Mouse (Mus musculus): Measurements from ENCODE around the gene Ypel3.
"Not testable (repeated sequence)": the region's sequence is repeated elsewhere in the genome, so short reads cannot be mapped to it uniquely, and the experiment has no call there.

Ypel3 gene

GRCm38 (mm10) chr7:126776598-126777057 lies at the start of gene Ypel3:
Gene Ypel3, plus strand, starts transcription at chr7:126776955.
- peak; percentile 90 for DNase-seq (ENCODE audit: low read depth, low spot score)

DNA sequence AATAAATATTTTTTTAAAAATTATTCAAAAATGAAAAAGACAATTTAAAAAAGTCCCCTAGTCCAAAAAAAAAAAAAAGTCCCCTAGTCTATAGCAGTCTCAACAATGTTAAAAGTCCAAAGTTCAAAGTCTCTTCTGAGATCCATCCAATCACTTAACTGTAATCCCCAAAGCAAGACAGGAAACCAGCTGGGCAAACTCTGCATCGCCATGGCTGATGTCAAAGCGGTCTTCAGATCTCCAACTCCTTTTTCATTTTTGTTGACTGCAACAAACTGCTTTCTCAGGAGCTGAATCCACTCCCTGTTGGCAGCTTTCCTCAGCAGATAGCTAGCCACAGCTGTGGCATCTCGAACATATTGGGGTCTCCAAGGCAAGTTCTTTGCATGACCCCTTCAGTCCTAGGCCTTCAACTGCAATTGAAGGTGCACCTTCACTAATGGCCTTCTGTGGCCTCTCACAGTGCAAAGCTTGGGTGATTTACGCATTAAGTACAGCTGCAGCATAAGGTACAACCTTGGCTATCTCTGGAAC lies 46.4 kb upstream of the Ypel3 start:
- DNase-seq (ENCODE audit: low read depth, low spot score), result not testable (repeated sequence)

GRCm38 (mm10) chr7:126736122-126736521 lies 40.6 kb upstream of the Ypel3 start:
- DNase-seq (ENCODE audit: low read depth, low spot score), result no peak

DNA sequence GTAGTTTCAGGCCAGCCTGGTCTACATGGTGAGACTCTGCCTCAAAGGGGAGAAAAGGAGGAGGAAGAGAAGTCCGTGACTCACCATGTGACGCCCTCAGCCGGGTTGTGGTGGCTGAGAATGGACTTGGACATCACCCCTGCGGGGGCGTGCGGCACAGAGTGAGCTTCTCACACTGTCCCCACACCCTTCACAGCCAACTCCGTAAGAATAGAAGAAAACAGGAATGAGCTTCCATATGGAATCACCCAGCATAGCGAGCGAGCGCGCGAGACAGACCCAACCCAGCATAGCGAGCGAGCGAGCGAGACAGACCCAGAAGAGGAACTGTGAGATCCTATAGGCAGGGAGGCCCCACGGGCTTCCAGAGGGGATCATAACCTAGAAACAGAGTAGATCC lies 37.2 kb upstream of the Ypel3 start:
- no peak for DNase-seq (ENCODE audit: low read depth, low spot score)

DNA sequence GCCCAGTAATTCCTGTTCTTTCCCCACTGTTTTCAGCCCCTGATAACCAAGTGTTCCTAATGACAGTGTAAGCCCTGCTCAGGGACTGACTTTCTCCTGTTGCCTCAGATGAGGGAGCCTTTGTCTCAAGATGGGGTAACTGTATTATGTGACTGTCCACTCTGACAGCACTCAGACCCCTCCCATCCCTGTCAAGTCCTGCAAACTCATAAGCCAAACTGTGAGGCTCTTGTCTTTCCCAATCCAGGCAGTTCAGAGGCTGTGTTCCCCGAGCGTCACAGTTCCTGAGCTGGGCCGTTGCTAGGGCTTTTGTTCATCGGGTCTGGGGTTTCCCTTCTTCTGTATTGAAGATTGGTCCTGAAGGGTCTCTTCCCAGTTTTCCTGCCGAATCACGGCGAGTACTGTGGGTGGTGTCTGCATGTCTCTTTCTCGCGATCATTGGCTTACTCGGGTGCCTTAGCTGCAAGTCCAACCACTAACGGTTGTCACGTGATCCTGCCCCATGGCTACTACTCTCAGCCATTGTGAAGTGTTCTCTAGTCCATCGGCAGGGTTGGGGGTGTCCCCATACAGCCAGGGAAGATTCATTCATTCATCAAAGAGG lies 36.5 kb upstream of the Ypel3 start:
- DNase-seq (ENCODE audit: low read depth, low spot score), result no peak

GRCm38 (mm10) chr7:126740977-126741376 lies 35.8 kb upstream of the Ypel3 start:
- DNase-seq (ENCODE audit: low read depth, low spot score), result no peak

DNA sequence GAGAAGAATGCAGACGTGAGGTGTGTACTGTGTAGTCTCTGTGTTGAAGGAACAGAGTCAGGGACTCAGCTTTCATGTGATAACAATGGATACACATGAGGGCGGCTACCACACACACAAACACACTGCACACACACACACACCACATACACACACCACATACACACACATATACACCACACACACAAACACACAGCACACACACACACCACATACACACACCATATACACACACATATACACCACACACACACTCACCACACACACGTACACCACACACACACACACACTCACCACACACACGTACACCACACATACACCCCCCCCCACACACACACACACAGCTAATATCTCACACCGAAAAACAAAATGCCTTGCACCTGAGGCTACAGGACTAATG lies 35.3 kb upstream of the Ypel3 start:
- DNase-seq (ENCODE audit: low read depth, low spot score), result no peak

- no peak for DNase-seq (ENCODE audit: low read depth, low spot score)
These were observed 34.7 kb upstream of the Ypel3 start for GRCm38 (mm10) chr7:126741964-126742482.

GRCm38 (mm10) chr7:126746066-126746465 lies 30.7 kb upstream of the Ypel3 start:
- DNase-seq (ENCODE audit: low read depth, low spot score), result no peak

DNA sequence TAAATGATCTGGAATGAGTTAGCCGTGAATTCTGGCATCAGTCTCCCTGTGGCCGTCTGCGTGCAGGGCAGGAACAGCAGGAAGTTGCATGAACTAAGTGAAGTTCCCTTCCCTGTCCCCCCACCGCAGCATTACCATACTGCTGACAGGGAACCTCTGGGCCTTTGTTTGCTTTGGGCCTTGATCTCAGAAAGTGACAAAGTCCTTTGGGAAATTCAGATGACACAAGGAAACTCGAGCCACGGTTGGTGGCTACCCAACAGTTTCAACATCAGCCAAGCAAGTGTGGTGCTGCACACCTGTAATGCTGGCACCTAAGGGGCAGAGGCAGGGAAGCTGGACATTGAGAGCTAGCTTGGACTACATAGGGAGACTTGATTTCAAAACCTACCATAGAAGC lies 30.0 kb upstream of the Ypel3 start:
- no peak for DNase-seq (ENCODE audit: low read depth, low spot score)

- no peak for DNase-seq (ENCODE audit: low read depth, low spot score)
These were observed 27.9 kb upstream of the Ypel3 start for GRCm38 (mm10) chr7:126748824-126749223.

- no peak for DNase-seq (ENCODE audit: low read depth, low spot score)
These were observed 27.0 kb upstream of the Ypel3 start for GRCm38 (mm10) chr7:126749582-126750343.

DNA sequence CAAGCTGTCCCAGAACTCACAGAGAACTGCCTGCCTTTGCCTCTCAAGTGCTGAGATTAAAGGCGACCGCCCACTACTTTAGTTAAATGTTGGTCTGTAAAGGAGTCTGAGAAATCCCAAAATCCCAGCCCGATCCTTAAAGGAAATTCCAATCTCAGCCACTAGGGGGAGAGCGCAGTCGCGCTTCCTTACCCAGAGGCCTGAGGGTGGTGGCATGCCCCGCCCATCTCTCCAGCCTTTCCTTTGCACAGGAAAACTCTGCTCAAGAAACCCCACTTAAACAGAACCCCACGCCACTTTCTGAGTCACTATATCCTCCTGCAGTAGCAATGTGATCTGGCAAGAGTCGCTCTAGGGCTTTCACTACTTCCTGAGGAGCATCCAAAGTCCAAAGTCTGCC lies 21.9 kb upstream of the Ypel3 start:
- peak; percentile 89 for DNase-seq (ENCODE audit: low read depth, low spot score)

- no peak for DNase-seq (ENCODE audit: low read depth, low spot score)
These were observed 18.2 kb upstream of the Ypel3 start for GRCm38 (mm10) chr7:126758539-126758938.

GRCm38 (mm10) chr7:126759050-126759671 lies 17.6 kb upstream of the Ypel3 start, which contains the start of gene Mapk3:
Gene Mapk3, plus strand, starts transcription at chr7:126759601.
- peak; percentile 93 for DNase-seq (ENCODE audit: low read depth, low spot score)

GRCm38 (mm10) chr7:126759672-126760390 lies 16.9 kb upstream of the Ypel3 start:
- no peak for DNase-seq (ENCODE audit: low read depth, low spot score)

DNA sequence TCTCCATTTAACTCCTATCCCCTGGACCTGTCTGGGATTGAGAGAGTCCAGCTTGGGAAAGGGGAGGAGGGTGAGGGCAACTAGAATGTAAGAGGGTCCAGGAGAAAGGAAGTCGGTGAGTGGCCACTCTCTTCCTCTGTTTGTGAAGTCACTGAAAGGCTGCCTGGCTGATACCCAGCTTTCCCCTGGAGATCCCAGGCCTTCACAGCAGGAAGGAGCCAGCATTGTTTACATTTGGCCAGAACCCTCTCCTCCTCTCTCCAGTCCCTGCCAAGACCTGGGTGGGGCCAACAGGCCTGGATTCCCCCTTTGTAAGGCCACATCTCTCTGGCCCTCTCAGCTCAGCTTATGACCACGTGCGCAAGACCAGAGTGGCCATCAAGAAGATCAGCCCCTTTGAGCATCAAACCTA lies 16.4 kb upstream of the Ypel3 start:
- no peak for DNase-seq (ENCODE audit: low read depth, low spot score)

- DNase-seq (ENCODE audit: low read depth, low spot score), result no peak
These were observed 15.8 kb upstream of the Ypel3 start for GRCm38 (mm10) chr7:126760956-126761355.

GRCm38 (mm10) chr7:126761529-126762067 lies 15.2 kb upstream of the Ypel3 start:
- no peak for DNase-seq (ENCODE audit: low read depth, low spot score)

- no peak for DNase-seq (ENCODE audit: low read depth, low spot score)
These were observed 14.2 kb upstream of the Ypel3 start for GRCm38 (mm10) chr7:126762471-126763008.

- DNase-seq (ENCODE audit: low read depth, low spot score), result no peak
These were observed 11.2 kb upstream of the Ypel3 start for GRCm38 (mm10) chr7:126765540-126765939.

Measured in forelimb bud, embryonic 11.5 days (tissue).